In genomic region chr19:60946656-60947055, GRCm38 (mm10) we compare ENCODE assay signal across 8 mouse cellular contexts. TPM values are rescaled to one million over a fixed set of nuclear protein-coding genes. Genes with fewer than 3 reads are reported as not detected.
DNase-seq lines count a peak whose midpoint lies in the region; ATAC-seq and TF ChIP-seq lines count a peak whose summit lies in the region.

No protein-coding gene starts in this region.

- no peak for TF ChIP-seq CTCF in bone marrow, adult 2 months (IDR thresholded peaks at IDR 0.05; ENCODE audit: control insufficient read depth, insufficient read depth, low read length)

- peak overlapping the region; percentile 75; the same call in 1 of the 2 replicates for H3K27ac ChIP-seq in bone marrow, adult 2 months (ENCODE audit: control insufficient read depth, insufficient read depth, low read depth, low read length, poor library complexity)
- H3K27ac ChIP-seq in midbrain, embryonic 16.5 days (ENCODE audit: low read length), result no peak overlapping the region

- H3K27me3 ChIP-seq in midbrain, embryonic 16.5 days (ENCODE audit: control insufficient read depth, insufficient read depth, low read depth, low read length), result no peaks in the 10 kb centered on the region

- TF ChIP-seq POLR2A in bone marrow, adult 2 months (IDR thresholded peaks at IDR 0.05; ENCODE audit: borderline replicate concordance, control insufficient read depth, low read depth, low read length), result no peak

- no peak overlapping the region for H3K4me3 ChIP-seq in bone marrow, adult 2 months (replicated peaks; ENCODE audit: control insufficient read depth, low read depth, low read length)
- no peak overlapping the region for H3K4me3 ChIP-seq in midbrain, embryonic 16.5 days (ENCODE audit: low read depth, low read length)

- no peak overlapping the region for H3K4me2 ChIP-seq in midbrain, embryonic 16.5 days (ENCODE audit: low read length)

- no peaks in the 10 kb centered on the region for H3K36me3 ChIP-seq in midbrain, embryonic 16.5 days (ENCODE audit: control insufficient read depth, insufficient read depth, low read length)

- intact Hi-C loops in heart, postnatal 14 days (cut with DNase I), result loop anchor here (2.0 kb wide), 1 partner anchor 56 kb away; no protein-coding TSS in a partner anchor
- intact Hi-C loops in left cerebral cortex, postnatal 4 days (cut with DNase I), result no loop called here

- no peaks in the 10 kb centered on the region for H3K9me3 ChIP-seq in midbrain, embryonic 16.5 days (replicated peaks; ENCODE audit: control insufficient read depth, low read length, poor library complexity, severe bottlenecking)

- peak; percentile 7 for DNase-seq in CD4-positive, CD25-positive, alpha-beta regulatory T cell, adult 2 months (ENCODE audit: low read depth, low spot score)
- peak; percentile 48 to 50 for DNase-seq in heart, postnatal 14 days
- DNase-seq in lung, postnatal 10 days, result peak; percentile 55
- no peak for DNase-seq in left cerebral cortex, postnatal 4 days
- DNase-seq in left cerebral cortex, adult 11 months (ENCODE audit: low spot score), result no peak

- 11% methylated on average over 2 of the region's 2 CpGs for WGBS in bone marrow, adult 2 months
- WGBS in midbrain, embryonic 16.5 days, result 63% methylated on average over 2 of the region's 2 CpGs

- peaks cover 5% of the 10 kb centered on the region for H3K4me1 ChIP-seq in bone marrow, adult 2 months (ENCODE audit: control insufficient read depth, insufficient read depth, low read length)
- no peaks in the 10 kb centered on the region for H3K4me1 ChIP-seq in midbrain, embryonic 16.5 days (ENCODE audit: control insufficient read depth, insufficient read depth, low read length)

- ATAC-seq in CD4-positive, CD25-positive, alpha-beta regulatory T cell, adult 4 months, result no peak
- no peak for ATAC-seq in midbrain, embryonic 16.5 days

- no peak overlapping the region for H3K9ac ChIP-seq in midbrain, embryonic 16.5 days (ENCODE audit: low read depth, low read length)

RNA-seq across cellular contexts. Expression of gene Grk5, which starts 57.1 kb away (rescaled TPM):
- polyA plus RNA-seq in CD4-positive, CD25-positive, alpha-beta regulatory T cell, adult 4 months (2017; shearing (Covaris generic)), result 1 to 10 TPM; 1.8 to 2.5 TPM
- 1.8 and 7.2 TPM in 2 replicates for polyA plus RNA-seq in bone marrow, adult 2 months (2011; ENCODE audit: insufficient read depth, insufficient read length, low replicate concordance, missing spikeins)
- total RNA-seq in heart, postnatal 14 days (2021), result 10 to 100 TPM; 23.8 to 29.2 TPM
- total RNA-seq in left cerebral cortex, postnatal 4 days (2021), result 10 to 100 TPM; 21.5 to 22.2 TPM
- 2.3 and 2.5 TPM in 2 replicates for polyA plus RNA-seq in midbrain, embryonic 16.5 days (2015; fragmentation: Nextera tagmentation; extraction: Ambion mirVana)

Comparison
In these comparisons a context has a peak if more than half of its experiments do, and no peak if none do; other contexts are left out.
1. DNase-seq: peak in CD4-positive, CD25-positive, alpha-beta regulatory T cell, adult 2 months (single experiment), heart, postnatal 14 days (2 of 2) and lung, postnatal 10 days (single experiment); none in left cerebral cortex, postnatal 4 days (single experiment) and left cerebral cortex, adult 11 months (single experiment).